ENCODE assay signal across 16 mouse cellular contexts in genomic region chr17:12185855-12186254, GRCm38 (mm10).
DNase-seq lines count a peak whose midpoint lies in the region; ATAC-seq and TF ChIP-seq lines count a peak whose summit lies in the region.
"Had no signal": no experiment of that assay in that cellular context is flagged by ENCODE, and none has a peak within 500 bp of the region (broad histone marks: within the 10 kb centered on the region; RNA-seq: fewer than 3 reads in every experiment).

No protein-coding gene starts in this region.

- H3K4me3 ChIP-seq in heart, embryonic 10.5 days: no peak overlapping the region
- no peak overlapping the region for H3K4me3 ChIP-seq in MEL (ENCODE audit: control insufficient read depth in 1 of 2, insufficient read depth in 1 of 2, low read depth in 2 of 2, low read length in 2 of 2)
- no peak overlapping the region for H3K4me3 ChIP-seq in liver, embryonic 15.5 days (replicated peaks)
- no peak overlapping the region for H3K4me3 ChIP-seq in embryonic facial prominence, embryonic 10.5 days
- H3K4me3 ChIP-seq: limb, embryonic 13.5 days; midbrain, embryonic 10.5 days; neural tube, embryonic 15.5 days had no signal

- H3K27ac ChIP-seq in heart, embryonic 10.5 days: peak overlapping the region; percentile 67
- peak overlapping the region; percentile 58 for H3K27ac ChIP-seq in MEL (ENCODE audit: control insufficient read depth, low read depth, low read length)
- H3K27ac ChIP-seq in liver, embryonic 15.5 days (replicated peaks): peak overlapping the region; percentile 91
- H3K27ac ChIP-seq in embryonic facial prominence, embryonic 10.5 days (replicated peaks): no peak overlapping the region
- H3K27ac ChIP-seq: limb, embryonic 13.5 days; neural tube, embryonic 15.5 days had no signal

- H3K4me1 ChIP-seq in heart, embryonic 10.5 days: peaks cover 17% of the 10 kb centered on the region
- peaks cover 16 to 21% of the 10 kb centered on the region in 2 experiments for H3K4me1 ChIP-seq in MEL (ENCODE audit: control insufficient read depth in 1 of 2, insufficient read depth in 2 of 2, low read length in 2 of 2)
- H3K4me1 ChIP-seq in liver, embryonic 15.5 days (replicated peaks): peaks cover 87% of the 10 kb centered on the region
- H3K4me1 ChIP-seq in embryonic facial prominence, embryonic 10.5 days: peaks cover 15% of the 10 kb centered on the region

- TF ChIP-seq RAD21 in MEL (IDR thresholded peaks at IDR 0.05; ENCODE audit: low read depth, low read length): no peak

- no peak for TF ChIP-seq POLR2A in MEL (IDR thresholded peaks at IDR 0.05; ENCODE audit: control insufficient read depth in 1 of 2, insufficient read depth in 1 of 2, low read depth in 1 of 2, low read length in 2 of 2, poor library complexity in 1 of 2)

- peak overlapping the region; percentile 41 for H3K4me2 ChIP-seq in liver, embryonic 15.5 days
- H3K4me2 ChIP-seq: limb, embryonic 13.5 days; neural tube, embryonic 15.5 days had no signal

- peak; percentile 89 for DNase-seq in heart, embryonic 10.5 days (ENCODE audit: low spot score)
- no peak for DNase-seq in heart, postnatal 14 days
- peak; percentile 67 for DNase-seq in MEL (ENCODE audit: low read depth, low spot score)
- DNase-seq in urinary bladder, adult 2 months (ENCODE audit: low spot score): no peak
- DNase-seq in left cerebral cortex, postnatal 4 days: no peak
- DNase-seq in embryonic facial prominence, embryonic 10.5 days (ENCODE audit: low spot score): no peak
- DNase-seq: adrenal gland, postnatal 36 days; cerebellum, adult 11 months; heart, adult 18-20 months; lung, postnatal 10 days had no signal

- no peaks in the 10 kb centered on the region for H3K79me2 ChIP-seq in MEL (ENCODE audit: control insufficient read depth, insufficient read depth, low read length, poor library complexity)

- no peak overlapping the region; the same call in 1 of the 2 replicates for H3K9ac ChIP-seq in MEL (ENCODE audit: control insufficient read depth, low read depth, low read length, poor library complexity, severe bottlenecking)
- H3K9ac ChIP-seq in liver, embryonic 15.5 days: peak overlapping the region; percentile 56
- H3K9ac ChIP-seq: limb, embryonic 13.5 days; neural tube, embryonic 15.5 days had no signal

- TF ChIP-seq EP300 in MEL (IDR thresholded peaks at IDR 0.05; ENCODE audit: low read depth in 1 of 2, low read length in 2 of 2): peak; percentile 80 to 85

- 81% methylated on average over 4 of the region's 4 CpGs for WGBS in heart, embryonic 10.5 days
- 21% methylated on average over 4 of the region's 4 CpGs for WGBS in liver, embryonic 15.5 days (ENCODE audit: insufficient replicate concordance)
- WGBS in embryonic facial prominence, embryonic 10.5 days: 91% methylated on average over 4 of the region's 4 CpGs

- intact Hi-C loops in heart, postnatal 14 days (cut with DNase I): no loop called here
- intact Hi-C loops in left cerebral cortex, postnatal 4 days (cut with DNase I): no loop called here

- TF ChIP-seq CTCF in MEL (IDR thresholded peaks at IDR 0.05 in 2 of 3, conservative IDR thresholded peaks at IDR 0.05 in 1 of 3; ENCODE audit: control insufficient read depth in 1 of 3, insufficient read depth in 1 of 3, low read depth in 2 of 3, low read length in 3 of 3, poor library complexity in 1 of 3, severe bottlenecking in 1 of 3): no peak

- H3K36me3 ChIP-seq in heart, embryonic 10.5 days: 0 out of 2 replicates have a peak, but pooled peaks cover 2% of the 10 kb centered on the region
- H3K36me3 ChIP-seq in MEL (ENCODE audit: control insufficient read depth in 1 of 2, insufficient read depth in 2 of 2, low read length in 2 of 2): peaks cover 0 to 21% of the 10 kb centered on the region in 2 experiments; a peak in 2 of 4 replicates
- H3K36me3 ChIP-seq in liver, embryonic 15.5 days (replicated peaks): peaks cover 31% of the 10 kb centered on the region
- H3K36me3 ChIP-seq in embryonic facial prominence, embryonic 10.5 days (replicated peaks): peaks cover 29% of the 10 kb centered on the region
- H3K36me3 ChIP-seq: neural tube, embryonic 15.5 days had no signal

- no peaks in the 10 kb centered on the region for H3K9me3 ChIP-seq in heart, embryonic 10.5 days
- no peaks in the 10 kb centered on the region for H3K9me3 ChIP-seq in MEL (replicated peaks; ENCODE audit: insufficient read depth, low read length)
- H3K9me3 ChIP-seq in liver, embryonic 15.5 days (replicated peaks): no peaks in the 10 kb centered on the region
- H3K9me3 ChIP-seq in embryonic facial prominence, embryonic 10.5 days: no peaks in the 10 kb centered on the region
- H3K9me3 ChIP-seq: limb, embryonic 13.5 days; midbrain, embryonic 10.5 days; neural tube, embryonic 15.5 days had no signal

- peak; percentile 87 for ATAC-seq in erythroblast, adult 5-6 weeks (replicated peaks; ENCODE audit: low FRiP score, poor library complexity, severe bottlenecking)
- ATAC-seq in liver, embryonic 15.5 days (ENCODE audit: insufficient read depth): peak; percentile 97
- ATAC-seq: forebrain, embryonic 14.5 days had no signal

- no peaks in the 10 kb centered on the region for H3K27me3 ChIP-seq in heart, embryonic 10.5 days (ENCODE audit: insufficient read depth, poor library complexity, severe bottlenecking)
- no peaks in the 10 kb centered on the region for H3K27me3 ChIP-seq in MEL (ENCODE audit: control insufficient read depth in 1 of 2, insufficient read depth in 2 of 2, low read length in 2 of 2)
- H3K27me3 ChIP-seq in liver, embryonic 15.5 days: no peaks in the 10 kb centered on the region
- H3K27me3 ChIP-seq in embryonic facial prominence, embryonic 10.5 days (replicated peaks; ENCODE audit: low read depth, poor library complexity, severe bottlenecking): no peaks in the 10 kb centered on the region
- H3K27me3 ChIP-seq: limb, embryonic 13.5 days; neural tube, embryonic 15.5 days had no signal

TF ChIP-seq in MEL, 35 proteins besides CTCF, POLR2A, EP300 and RAD21:
- peak; percentile 20; the same call in 1 of the 2 replicates for TF ChIP-seq TAL1 (IDR thresholded peaks at IDR 0.05; ENCODE audit: low read length)
- TF ChIP-seq ETS1 (IDR thresholded peaks at IDR 0.05; ENCODE audit: low read depth, low read length): peak; percentile 68
- peak; percentile 69 for TF ChIP-seq MYB (IDR thresholded peaks at IDR 0.05; ENCODE audit: low read depth, low read length)
- TF ChIP-seq RCOR1 (IDR thresholded peaks at IDR 0.05; ENCODE audit: low read depth, low read length): peak; percentile 46; the same call in 1 of the 2 replicates
- TF ChIP-seq MYC (IDR thresholded peaks at IDR 0.05; ENCODE audit: low read depth, low read length): peak; percentile 17; the same call in 1 of the 2 replicates
- peak; percentile 41; the same call in 1 of the 2 replicates for TF ChIP-seq SIN3A (IDR thresholded peaks at IDR 0.05; ENCODE audit: low read length)
- no peak for TF ChIP-seq SMC3 (IDR thresholded peaks at IDR 0.05; ENCODE audit: low read depth, low read length)
- TF ChIP-seq GATA1 (IDR thresholded peaks at IDR 0.05; ENCODE audit: low read depth, low read length): peak; percentile 75
- peak; percentile 77 for TF ChIP-seq TCF12 (IDR thresholded peaks at IDR 0.05; ENCODE audit: low read depth, low read length)
- TF ChIP-seq MXI1 (IDR thresholded peaks at IDR 0.05; ENCODE audit: low read depth, low read length): no peak

Comparison
In these comparisons a context has a peak if more than half of its experiments do, and no peak if none do; other contexts are left out.
1. DNase-seq: peak in heart, embryonic 10.5 days (single experiment) and MEL (single experiment); none in heart, postnatal 14 days (0 of 2), urinary bladder, adult 2 months (single experiment), left cerebral cortex, postnatal 4 days (single experiment) and embryonic facial prominence, embryonic 10.5 days (single experiment).